Mouse (Mus musculus) C2C12 (cell line): ENCODE measurements around the gene Hspb11. TPM values are rescaled to one million over a fixed set of nuclear protein-coding genes. Genes with fewer than 3 reads are reported as not detected.
A peak's percentile ranks its signal among the peaks of the same experiment; 100 is the strongest.

Experiments used
- H3K27me3 ChIP-seq: one replicate; pipeline ENCODE4 v1.6.1; 2011; ENCODE audit not compliant: control insufficient read depth, insufficient read depth, insufficient read length
- H3K36me3 ChIP-seq: one replicate; pipeline ENCODE4 v1.6.1; 2011; ENCODE audit not compliant: control insufficient read depth, insufficient read depth
- H3K4me3 ChIP-seq: one replicate; pipeline ENCODE4 v1.5.1; 2011; ENCODE audit warnings: mild to moderate bottlenecking, control low read depth; ENCODE audit not compliant: poor library complexity, insufficient read depth, severe bottlenecking
- H3K79me2 ChIP-seq: one replicate; pipeline ENCODE4 v1.6.1; 2011; ENCODE audit not compliant: control insufficient read depth, insufficient read depth
- H3K79me3 ChIP-seq: one replicate; pipeline ENCODE4 v1.6.1; 2011; ENCODE audit warnings: low read depth, control low read depth
- H3ac ChIP-seq: one replicate; pipeline ENCODE3; 2011; ENCODE audit warnings: low read depth; ENCODE audit not compliant: control insufficient read depth, insufficient read length
- CEBPB ChIP-seq: IDR thresholded peaks from one replicate; pipeline ENCODE4 v1.6.1; 2011; ENCODE audit warnings: low read depth, mild to moderate bottlenecking, control low read depth, moderate library complexity
- CTCF ChIP-seq: IDR thresholded peaks from one replicate; pipeline ENCODE4 v1.5.1; 2011; ENCODE audit not compliant: control insufficient read depth, insufficient read depth, insufficient read length
- FOSL1 ChIP-seq: IDR thresholded peaks from one replicate; pipeline ENCODE4 v1.8.0; 2011; ENCODE audit warnings: mild to moderate bottlenecking, low read length; ENCODE audit not compliant: poor library complexity, insufficient read depth, severe bottlenecking
- MAX ChIP-seq: IDR thresholded peaks from one replicate; pipeline ENCODE4 v1.6.1; 2011; ENCODE audit warnings: mild to moderate bottlenecking, control low read depth
- MYOD1 ChIP-seq: IDR thresholded peaks from one replicate; pipeline ENCODE4 v1.6.1; 2011; ENCODE audit warnings: low read depth; ENCODE audit not compliant: control insufficient read depth, insufficient read length
- MYOG ChIP-seq: IDR thresholded peaks from one replicate; pipeline ENCODE4 v1.6.1; 2011; ENCODE audit not compliant: control insufficient read depth, insufficient read length; ENCODE audit errors: extremely low read depth
- USF1 ChIP-seq: IDR thresholded peaks from one replicate; pipeline ENCODE4 v1.6.1; 2011; ENCODE audit warnings: low read depth, mild to moderate bottlenecking, control low read depth, moderate library complexity
- long read RNA-seq, 2 experiments: library from polyadenylated mRNA; unstranded; transcript quantifications; one replicate each; pipeline ENCODE4 v2.0.0; 2019 to 2020
- polyA plus RNA-seq: library from polyadenylated mRNA; unstranded; fragments of >200 nt; fragmentation: generic; extraction: Trizol; gene quantifications from one replicate; pipeline ENCODE4 v1.2.1, GENCODE M21; 2012; ENCODE audit warnings: missing spikeins

Hspb11 gene
- 15.5 TPM for polyA plus RNA-seq
- long read RNA-seq, experiment 1, transcript Hspb11-202 (6 exons, 607 nt), result minor isoform, 23 of 59 reads
- long read RNA-seq, experiment 1, transcript Hspb11-201 (6 exons, 608 nt), result major isoform, 28 of 59 reads
- long read RNA-seq, experiment 1, partial matches to known transcripts, result 4 of 59 reads
- long read RNA-seq, experiment 1, other reads (novel, unspliced or antisense), result 4 of 59 reads
- long read RNA-seq, experiment 2, partial matches to known transcripts, result 1 of 7 reads
- long read RNA-seq, experiment 2, other reads (novel, unspliced or antisense), result 1 of 7 reads

GRCm38 (mm10) chr4:107253125-107254091, at the start of gene Hspb11, which contains the start of gene Lrrc42:
TSS of gene Hspb11 (plus strand) at chr4:107253593.
TSS of gene Lrrc42 (minus strand) at chr4:107253532.
- H3K79me2 ChIP-seq, result peaks cover 45% of the 10 kb centered on the region
- peaks cover 17% of the 10 kb centered on the region for H3K79me3 ChIP-seq
- no peaks in the 10 kb centered on the region for H3K27me3 ChIP-seq
- H3ac ChIP-seq, result peak within 1 kb of the TSS; percentile 69
- no peaks in the 10 kb centered on the region for H3K36me3 ChIP-seq
- H3K4me3 ChIP-seq, result peak within 1 kb of the TSS; percentile 64
- TF ChIP-seq USF1 (no peak), MAX (peak; percentile 35), FOSL1 (no peak), MYOD1 (no peak)

DNA sequence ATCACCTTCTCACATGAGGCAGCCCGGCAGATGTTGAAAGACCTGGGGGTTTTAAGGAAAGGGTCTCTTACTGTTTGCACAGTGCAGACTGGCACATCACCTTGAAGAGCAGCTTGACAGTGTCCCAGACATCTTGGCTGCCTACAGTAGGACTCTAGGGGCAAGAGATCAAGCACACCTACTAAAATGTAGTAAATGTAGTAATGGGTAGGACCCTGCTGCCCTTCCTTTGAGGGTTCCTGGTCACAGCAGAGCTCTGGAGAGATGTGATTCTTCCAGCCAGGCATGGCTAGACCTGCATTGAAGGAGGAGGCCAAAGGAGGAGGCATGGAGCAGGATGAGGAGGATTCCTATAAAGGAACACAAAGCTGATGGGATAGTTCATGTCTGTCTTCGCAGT, 46.4 kb upstream of the Hspb11 start:
- peaks cover 14% of the 10 kb centered on the region for H3K36me3 ChIP-seq
- no peaks in the 10 kb centered on the region for H3K79me2 ChIP-seq
- H3K79me3 ChIP-seq, result no peaks in the 10 kb centered on the region
- H3K4me3 ChIP-seq, result no peak overlapping the region
- no peak overlapping the region for H3ac ChIP-seq
- H3K27me3 ChIP-seq, result no peaks in the 10 kb centered on the region
- TF ChIP-seq MAX (no peak), MYOG (no peak), CTCF (no peak), MYOD1 (no peak), CEBPB (no peak), USF1 (no peak), FOSL1 (no peak)

DNA sequence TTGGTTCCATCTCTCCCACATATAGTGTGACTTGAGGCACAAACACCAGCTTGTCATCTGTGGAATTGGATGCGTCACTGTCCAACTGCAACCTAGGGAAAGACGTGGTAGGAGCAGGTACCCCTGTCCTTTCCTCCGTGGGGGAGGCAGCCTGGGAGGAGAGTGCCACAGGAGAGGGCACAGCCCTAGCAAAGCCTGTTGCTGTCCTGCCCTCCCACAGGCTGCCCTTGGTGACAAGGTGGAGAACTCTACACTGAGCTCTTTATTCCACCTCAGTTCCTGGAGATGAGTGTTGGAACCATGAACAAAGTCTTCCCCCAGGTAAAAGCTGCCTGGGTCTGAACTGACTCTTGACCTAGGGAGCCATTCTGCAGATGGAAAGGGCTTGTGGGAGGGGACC, 44.5 kb upstream of the Hspb11 start, which contains the start of gene Ldlrad1:
Ldlrad1 (plus strand) TSS at position 301 of the 400 bp plus-strand sequence.
- no peak for TF ChIP-seq MYOD1
- TF ChIP-seq USF1, result no peak
- no peak for TF ChIP-seq CTCF
- no peak for TF ChIP-seq MYOG
- TF ChIP-seq CEBPB, result no peak
- TF ChIP-seq FOSL1, result no peak
- no peak for TF ChIP-seq MAX
- Histone ChIP-seq H3K79me3 (no peaks in the 10 kb centered on the region), H3K79me2 (no peaks in the 10 kb centered on the region), H3K36me3 (no peaks in the 10 kb centered on the region), H3ac (no peak within 1 kb of the TSS), H3K27me3 (no peaks in the 10 kb centered on the region), H3K4me3 (no peak within 1 kb of the TSS)

GRCm38 (mm10) chr4:107210483-107211097, 42.8 kb upstream of the Hspb11 start:
- Histone ChIP-seq H3K79me3 (no peaks in the 10 kb centered on the region), H3K79me2 (no peaks in the 10 kb centered on the region), H3K4me3 (no peak overlapping the region), H3K27me3 (no peaks in the 10 kb centered on the region), H3ac (no peak overlapping the region), H3K36me3 (no peaks in the 10 kb centered on the region)
- no peak for TF ChIP-seq CTCF
- TF ChIP-seq MYOD1, result no peak
- TF ChIP-seq CEBPB, result no peak
- no peak for TF ChIP-seq MAX
- TF ChIP-seq FOSL1, result no peak
- TF ChIP-seq USF1, result no peak
- no peak for TF ChIP-seq MYOG

DNA sequence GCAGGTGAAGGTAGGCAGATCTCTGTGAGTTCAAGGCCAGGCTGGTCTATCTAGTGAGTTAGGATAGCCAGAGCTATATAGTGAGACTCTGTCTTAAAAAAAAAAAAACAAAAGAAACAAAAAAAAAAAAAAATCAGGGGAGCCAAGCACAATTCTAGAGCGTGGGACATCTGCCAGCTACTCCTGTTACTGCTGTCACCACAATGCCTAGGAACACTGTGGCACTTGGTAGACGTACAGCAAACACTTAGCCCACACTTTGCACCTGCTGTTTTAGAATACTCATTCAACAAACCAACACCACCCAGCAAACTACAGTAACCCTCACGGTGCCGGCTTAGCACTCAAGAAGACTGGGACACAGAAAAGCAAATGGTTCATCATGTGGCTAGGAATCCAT, 41.9 kb upstream of the Hspb11 start:
- H3ac ChIP-seq, result no peak overlapping the region
- no peaks in the 10 kb centered on the region for H3K79me3 ChIP-seq
- TF ChIP-seq MAX, result no peak
- no peak for TF ChIP-seq FOSL1
- TF ChIP-seq USF1, result no peak
- no peak for TF ChIP-seq MYOD1
- TF ChIP-seq CTCF, result no peak
- no peak for TF ChIP-seq MYOG
- no peak for TF ChIP-seq CEBPB
- H3K79me2 ChIP-seq, result no peaks in the 10 kb centered on the region
- H3K36me3 ChIP-seq, result no peaks in the 10 kb centered on the region
- H3K27me3 ChIP-seq, result no peaks in the 10 kb centered on the region
- H3K4me3 ChIP-seq, result no peak overlapping the region
